Mouse (Mus musculus): Measurements from ENCODE around the gene Gsn. TPM values are rescaled to one million over a fixed set of nuclear protein-coding genes. Genes with fewer than 3 reads are reported as not detected.

Gene Gsn
- polyA plus RNA-seq, 1 experiment: 0.36 TPM

GRCm38 (mm10) chr2:35216701-35217100, 39.5 kb upstream of the Gsn start:
- H3K4me1 ChIP-seq (ENCODE audit: control insufficient read depth): peaks cover 31% of the 10 kb centered on the region
- peaks cover 6% of the 10 kb centered on the region; the same call in 1 of the 2 replicates for H3K27me3 ChIP-seq (ENCODE audit: control insufficient read depth)
- H3K9me3 ChIP-seq (ENCODE audit: control insufficient read depth, low read length): no peaks in the 10 kb centered on the region
- H3K36me3 ChIP-seq (ENCODE audit: control insufficient read depth): no peaks in the 10 kb centered on the region
- no peak overlapping the region for H3K4me3 ChIP-seq (replicated peaks)
- no peak for TF ChIP-seq TAL1 (IDR thresholded peaks at IDR 0.05; ENCODE audit: low read length)
- no peak for TF ChIP-seq GATA1 (IDR thresholded peaks at IDR 0.05; ENCODE audit: low read length)

GRCm38 (mm10) chr2:35218736-35219135, 37.4 kb upstream of the Gsn start:
- Histone ChIP-seq H3K4me1 (ENCODE audit: control insufficient read depth) (peaks cover 22% of the 10 kb centered on the region), H3K36me3 (ENCODE audit: control insufficient read depth) (no peaks in the 10 kb centered on the region), H3K4me3 (replicated peaks) (no peak overlapping the region), H3K27me3 (ENCODE audit: control insufficient read depth) (peaks cover 2% of the 10 kb centered on the region; the same call in 1 of the 2 replicates), H3K9me3 (ENCODE audit: control insufficient read depth, low read length) (no peaks in the 10 kb centered on the region)
- TF ChIP-seq TAL1 (IDR thresholded peaks at IDR 0.05; ENCODE audit: low read length): no peak
- no peak for TF ChIP-seq GATA1 (IDR thresholded peaks at IDR 0.05; ENCODE audit: low read length)

GRCm38 (mm10) chr2:35222822-35223391, 33.3 kb upstream of the Gsn start:
- TF ChIP-seq TAL1 (IDR thresholded peaks at IDR 0.05; ENCODE audit: low read length) (no peak), GATA1 (IDR thresholded peaks at IDR 0.05; ENCODE audit: low read length) (no peak)
- no peaks in the 10 kb centered on the region for H3K36me3 ChIP-seq (ENCODE audit: control insufficient read depth)
- H3K27me3 ChIP-seq (ENCODE audit: control insufficient read depth): no peaks in the 10 kb centered on the region
- H3K4me3 ChIP-seq (replicated peaks): no peak overlapping the region
- H3K4me1 ChIP-seq (ENCODE audit: control insufficient read depth): peaks cover 5% of the 10 kb centered on the region
- no peaks in the 10 kb centered on the region for H3K9me3 ChIP-seq (ENCODE audit: control insufficient read depth, low read length)

- no peak overlapping the region for H3K4me3 ChIP-seq (replicated peaks)
- H3K4me1 ChIP-seq (ENCODE audit: control insufficient read depth): no peaks in the 10 kb centered on the region
- TF ChIP-seq TAL1 (IDR thresholded peaks at IDR 0.05; ENCODE audit: low read length) (no peak), GATA1 (IDR thresholded peaks at IDR 0.05; ENCODE audit: low read length) (no peak)
- no peaks in the 10 kb centered on the region for H3K9me3 ChIP-seq (ENCODE audit: control insufficient read depth, low read length)
- H3K36me3 ChIP-seq (ENCODE audit: control insufficient read depth): no peaks in the 10 kb centered on the region
- H3K27me3 ChIP-seq (ENCODE audit: control insufficient read depth): no peaks in the 10 kb centered on the region
Observed at GRCm38 (mm10) chr2:35224285-35224684, 31.9 kb upstream of the Gsn start.

- TF ChIP-seq TAL1 (IDR thresholded peaks at IDR 0.05; ENCODE audit: low read length): no peak
- TF ChIP-seq GATA1 (IDR thresholded peaks at IDR 0.05; ENCODE audit: low read length): no peak
- Histone ChIP-seq H3K4me1 (ENCODE audit: control insufficient read depth) (no peaks in the 10 kb centered on the region), H3K36me3 (ENCODE audit: control insufficient read depth) (no peaks in the 10 kb centered on the region), H3K4me3 (replicated peaks) (no peak overlapping the region), H3K9me3 (ENCODE audit: control insufficient read depth, low read length) (no peaks in the 10 kb centered on the region), H3K27me3 (ENCODE audit: control insufficient read depth) (no peaks in the 10 kb centered on the region)
Observed at GRCm38 (mm10) chr2:35228145-35228544, 28.0 kb upstream of the Gsn start.

DNA sequence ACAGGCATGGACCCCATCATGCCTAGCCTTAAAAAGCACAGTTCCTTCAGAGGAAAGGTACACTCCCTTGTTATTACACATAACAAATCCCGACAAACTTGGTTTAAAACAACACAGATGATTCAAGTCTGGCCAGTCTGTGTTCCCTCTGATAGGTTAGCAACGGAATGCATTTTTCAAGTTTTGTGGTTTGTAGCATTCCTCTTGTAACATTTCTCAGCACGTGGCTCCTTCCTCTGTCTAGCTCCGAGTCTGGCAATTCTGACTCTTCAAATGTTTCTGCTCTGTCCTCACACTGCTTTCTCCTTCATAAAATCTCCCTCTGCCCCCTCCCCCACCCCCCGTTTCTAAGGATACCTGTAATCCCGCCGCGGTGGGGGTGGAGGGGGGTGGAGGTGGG, 26.0 kb upstream of the Gsn start:
- TF ChIP-seq TAL1 (IDR thresholded peaks at IDR 0.05; ENCODE audit: low read length) (no peak), GATA1 (IDR thresholded peaks at IDR 0.05; ENCODE audit: low read length) (no peak)
- Histone ChIP-seq H3K9me3 (ENCODE audit: control insufficient read depth, low read length) (no peaks in the 10 kb centered on the region), H3K27me3 (ENCODE audit: control insufficient read depth) (no peaks in the 10 kb centered on the region), H3K4me3 (replicated peaks) (no peak overlapping the region), H3K4me1 (ENCODE audit: control insufficient read depth) (no peaks in the 10 kb centered on the region), H3K36me3 (ENCODE audit: control insufficient read depth) (no peaks in the 10 kb centered on the region)

DNA sequence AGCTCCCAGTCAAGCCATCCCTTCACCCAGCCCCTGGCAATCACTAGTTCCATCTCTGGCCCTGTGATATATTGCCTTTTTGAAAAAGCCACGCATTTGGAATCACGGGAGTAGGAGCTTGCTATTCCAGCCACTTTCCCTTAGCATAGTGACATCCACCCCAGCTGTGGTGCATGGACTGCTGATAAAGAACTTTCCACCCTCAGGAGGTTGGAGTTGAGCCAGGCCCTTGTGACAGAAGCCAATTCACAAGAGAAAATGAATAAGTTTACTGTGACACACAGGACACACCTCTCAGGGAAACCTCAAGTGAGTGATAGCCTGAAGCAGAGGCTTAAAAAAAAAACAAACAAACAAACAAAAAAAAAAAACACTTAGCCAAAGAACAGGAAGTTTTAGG, 24.3 kb upstream of the Gsn start:
- Histone ChIP-seq H3K4me1 (ENCODE audit: control insufficient read depth) (no peaks in the 10 kb centered on the region), H3K9me3 (ENCODE audit: control insufficient read depth, low read length) (no peaks in the 10 kb centered on the region), H3K36me3 (ENCODE audit: control insufficient read depth) (no peaks in the 10 kb centered on the region), H3K4me3 (replicated peaks) (no peak overlapping the region), H3K27me3 (ENCODE audit: control insufficient read depth) (no peaks in the 10 kb centered on the region)
- TF ChIP-seq GATA1 (IDR thresholded peaks at IDR 0.05; ENCODE audit: low read length): no peak
- no peak for TF ChIP-seq TAL1 (IDR thresholded peaks at IDR 0.05; ENCODE audit: low read length)

DNA sequence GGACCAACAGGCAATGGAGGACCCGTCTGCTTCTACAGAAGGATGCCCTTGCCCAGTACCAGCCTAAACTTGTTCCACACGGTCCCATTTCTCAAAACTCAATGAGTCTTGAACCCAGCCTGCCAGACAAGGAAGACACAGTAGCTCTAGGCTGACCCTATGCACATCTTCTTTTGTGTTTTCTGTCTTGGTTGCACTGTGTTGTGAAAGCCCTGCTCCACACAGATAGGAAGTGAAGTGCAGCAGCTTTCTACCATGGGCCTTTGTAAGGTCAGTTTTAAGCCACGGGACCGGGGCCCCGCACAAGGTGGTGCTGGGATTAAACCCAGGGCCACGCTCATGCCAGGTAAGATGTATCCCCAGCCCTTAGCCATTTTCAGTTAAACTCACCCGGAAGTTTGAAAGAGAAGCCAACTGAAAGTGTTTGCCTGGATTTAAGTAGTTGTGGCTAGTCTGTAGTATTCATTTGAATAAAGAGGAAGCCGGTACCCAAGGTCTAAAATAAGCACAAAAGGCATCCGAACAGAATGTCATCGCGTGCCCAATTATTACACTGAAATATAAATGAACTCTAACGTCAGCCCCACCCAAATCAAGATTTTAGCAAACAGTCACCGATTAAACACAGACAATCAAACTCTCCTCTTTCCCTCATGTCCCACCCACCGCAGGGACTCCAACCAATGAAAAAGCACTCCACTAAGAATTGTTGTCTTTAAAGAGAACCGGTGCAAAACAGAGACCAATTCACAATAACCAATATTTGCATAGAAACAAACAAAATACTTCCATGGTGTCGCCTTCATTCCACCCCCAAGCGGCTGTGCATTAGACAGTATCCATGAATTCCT, 23.4 kb upstream of the Gsn start:
- H3K36me3 ChIP-seq (ENCODE audit: control insufficient read depth): no peaks in the 10 kb centered on the region
- no peaks in the 10 kb centered on the region for H3K4me1 ChIP-seq (ENCODE audit: control insufficient read depth)
- no peaks in the 10 kb centered on the region for H3K9me3 ChIP-seq (ENCODE audit: control insufficient read depth, low read length)
- TF ChIP-seq GATA1 (IDR thresholded peaks at IDR 0.05; ENCODE audit: low read length): no peak
- no peak for TF ChIP-seq TAL1 (IDR thresholded peaks at IDR 0.05; ENCODE audit: low read length)
- no peak overlapping the region for H3K4me3 ChIP-seq (replicated peaks)
- no peaks in the 10 kb centered on the region for H3K27me3 ChIP-seq (ENCODE audit: control insufficient read depth)

GRCm38 (mm10) chr2:35233898-35234297, 22.3 kb upstream of the Gsn start:
- Histone ChIP-seq H3K4me3 (replicated peaks) (no peak overlapping the region), H3K9me3 (ENCODE audit: control insufficient read depth, low read length) (no peaks in the 10 kb centered on the region), H3K36me3 (ENCODE audit: control insufficient read depth) (no peaks in the 10 kb centered on the region), H3K4me1 (ENCODE audit: control insufficient read depth) (no peaks in the 10 kb centered on the region), H3K27me3 (ENCODE audit: control insufficient read depth) (no peaks in the 10 kb centered on the region)
- no peak for TF ChIP-seq TAL1 (IDR thresholded peaks at IDR 0.05; ENCODE audit: low read length)
- no peak for TF ChIP-seq GATA1 (IDR thresholded peaks at IDR 0.05; ENCODE audit: low read length)

All from erythroblast, embryonic 14.5 days (primary cell).